Mouse (Mus musculus) heart, postnatal 4 days (tissue): ENCODE results near the gene Atp5k. TPM values are rescaled to one million over a fixed set of nuclear protein-coding genes. Genes with fewer than 3 reads are reported as not detected.

Source experiments
- DNase-seq: peaks from one replicate; pipeline ENCODE4 v3.0.0; 2021
- total RNA-seq, 2 experiments: library from RNA; stranded (reverse); gene quantifications; 2 replicates each; pipeline ENCODE4 v1.2.3; 2021

Atp5k gene
- 100 to 1,000 TPM; 674 to 726 TPM for total RNA-seq

GRCm38 (mm10) chr5:108433804-108434587 lies at the start of gene Atp5k:
Gene Atp5k, minus strand, starts transcription at chr5:108434448.
- DNase-seq, result peak; percentile 96

- no peak for DNase-seq
Measured at GRCm38 (mm10) chr5:108483006-108483405, 48.8 kb upstream of the Atp5k start.

GRCm38 (mm10) chr5:108475977-108476376 lies 41.7 kb upstream of the Atp5k start:
- DNase-seq, result no peak

GRCm38 (mm10) chr5:108473737-108474136 lies 39.5 kb upstream of the Atp5k start:
- no peak for DNase-seq

GRCm38 (mm10) chr5:108469617-108470016 lies 35.4 kb upstream of the Atp5k start:
- DNase-seq, result no peak

GRCm38 (mm10) chr5:108466647-108467046 lies 32.4 kb upstream of the Atp5k start:
- DNase-seq, result no peak

- DNase-seq, result no peak
Measured at GRCm38 (mm10) chr5:108465131-108465891, 31.1 kb upstream of the Atp5k start.

GRCm38 (mm10) chr5:108462446-108462845 lies 28.2 kb upstream of the Atp5k start:
- DNase-seq, result no peak

- DNase-seq, result peak; percentile 98
Measured at GRCm38 (mm10) chr5:108461082-108462065, 27.1 kb upstream of the Atp5k start, which contains the start of gene Pcgf3. Gene Pcgf3, plus strand, starts transcription at chr5:108461232.

- no peak for DNase-seq
Measured at GRCm38 (mm10) chr5:108460461-108460860, 26.2 kb upstream of the Atp5k start.

- DNase-seq, result no peak
Measured at GRCm38 (mm10) chr5:108458706-108459105, 24.5 kb upstream of the Atp5k start.

GRCm38 (mm10) chr5:108454094-108454493 lies 19.8 kb upstream of the Atp5k start:
- DNase-seq, result no peak

GRCm38 (mm10) chr5:108452422-108452821 lies 18.2 kb upstream of the Atp5k start:
- DNase-seq, result no peak

- DNase-seq, result no peak
Measured at GRCm38 (mm10) chr5:108451611-108452010, 17.4 kb upstream of the Atp5k start.

GRCm38 (mm10) chr5:108450837-108451540 lies 16.7 kb upstream of the Atp5k start:
- no peak for DNase-seq

GRCm38 (mm10) chr5:108448785-108449668 lies 14.8 kb upstream of the Atp5k start, which contains the start of gene Mfsd7a:
Gene Mfsd7a, minus strand, starts transcription at chr5:108448891.
- peak; percentile 81 for DNase-seq

- no peak for DNase-seq
Measured at GRCm38 (mm10) chr5:108447857-108448256, 13.6 kb upstream of the Atp5k start.

GRCm38 (mm10) chr5:108446973-108447372 lies 12.7 kb upstream of the Atp5k start:
- DNase-seq, result no peak

GRCm38 (mm10) chr5:108436101-108436500 lies 1.9 kb upstream of the Atp5k start:
- no peak for DNase-seq

- DNase-seq, result no peak
Measured at GRCm38 (mm10) chr5:108431196-108431595, 3.1 kb downstream of the Atp5k start.

- DNase-seq, result peak; percentile 69
Measured at GRCm38 (mm10) chr5:108427186-108427585, 7.1 kb downstream of the Atp5k start.
